Mouse (Mus musculus) thymus, adult 2 months (tissue): ENCODE results near the gene Egfem1.

Source experiments
- CTCF ChIP-seq: fragments of 200-500 bp; IDR thresholded peaks from 2 replicates; pipeline ENCODE4 v1.5.1; 2012; ENCODE audit warnings: mild to moderate bottlenecking, control low read depth, low read length, moderate library complexity, borderline replicate concordance; ENCODE audit not compliant: control insufficient read depth, poor library complexity, insufficient read depth; ENCODE audit errors: extremely low read depth
- POLR2A ChIP-seq: fragments of 200-500 bp; IDR thresholded peaks from 2 replicates; pipeline ENCODE4 v1.6.1; 2012; ENCODE audit warnings: mild to moderate bottlenecking, low read length, control low read depth, moderate library complexity; ENCODE audit not compliant: control insufficient read depth, poor library complexity, insufficient read depth; ENCODE audit errors: extremely low read depth

DNA sequence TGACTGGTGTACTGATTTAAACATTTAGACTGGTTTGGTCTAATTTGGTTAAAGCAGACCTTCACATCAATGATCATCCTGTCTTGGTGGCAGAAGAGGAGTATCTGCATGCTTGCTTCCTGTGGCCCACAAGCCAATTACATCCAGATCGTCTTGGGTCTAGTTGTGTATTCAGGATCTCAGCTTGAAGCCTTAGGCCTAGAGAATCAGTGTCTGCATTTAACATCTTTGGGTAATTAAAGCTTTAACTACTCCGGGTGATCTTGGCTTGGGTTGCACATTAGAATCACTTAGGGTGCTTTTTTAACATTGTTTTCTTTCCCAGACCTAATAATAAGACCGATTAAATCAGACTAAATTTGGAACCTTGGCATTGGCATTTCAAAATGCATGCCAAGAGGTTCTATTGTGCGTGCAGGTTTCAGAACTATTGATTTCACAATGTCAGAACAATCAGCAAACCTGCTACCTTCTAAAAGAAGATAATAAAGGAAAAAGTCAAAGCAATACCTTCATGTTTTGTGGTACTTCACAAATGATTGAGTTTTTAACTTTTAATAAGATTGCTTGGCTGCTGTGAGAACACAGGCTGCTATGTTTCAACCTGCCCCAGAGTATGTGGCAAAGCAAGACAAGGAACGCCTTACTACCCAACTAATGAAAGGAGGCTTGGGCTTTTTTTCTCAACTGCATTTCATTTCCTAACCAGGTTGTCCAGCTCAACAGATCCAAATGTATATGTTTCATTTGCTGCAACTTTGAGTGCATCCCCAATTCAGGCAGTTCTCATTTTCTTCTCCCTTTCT lies 496.4 kb downstream of the Egfem1 start:
- TF ChIP-seq POLR2A (no peak), CTCF (no peak)
